Mouse (Mus musculus): Measurements from ENCODE around the gene Phldb2. TPM values are rescaled to one million over a fixed set of nuclear protein-coding genes. Genes with fewer than 3 reads are reported as not detected.

The Phldb2 gene
- total and polyA plus RNA-seq, 3 experiments: 0.04 TPM; not detected in 2

GRCm38 (mm10) chr16:45922546-45923229 is 30.7 kb downstream of the Phldb2 start:
- dilution Hi-C loops (cut with MboI; ENCODE audit: extremely low pct_ligation_motif_present, extremely low pct_unique_long_range_greater_than_20kb, low sequenced_read_pairs): no loop called here
- TF ChIP-seq ZKSCAN1 (IDR thresholded peaks at IDR 0.05; ENCODE audit: borderline replicate concordance, low read depth, low read length) (no peak), ZC3H11A (IDR thresholded peaks at IDR 0.05; ENCODE audit: low read depth, low read length) (no peak), MYC (IDR thresholded peaks at IDR 0.05; ENCODE audit: low read depth, low read length) (no peak), UBTF (IDR thresholded peaks at IDR 0.05; ENCODE audit: low read depth, low read length) (no peak)
- DNase-seq (ENCODE audit: extremely low read depth): no peak
- no peak overlapping the region for H3K27ac ChIP-seq (ENCODE audit: insufficient read depth, low read depth)
- H3K27me3 ChIP-seq (replicated peaks): no peaks in the 10 kb centered on the region
- in situ Hi-C loops (cut with MboI; ENCODE audit: low pct_ligation_motif_present, low pct_unique_long_range_greater_than_20kb, low sequenced_read_pairs): no loop called here
- no peaks in the 10 kb centered on the region for H3K4me1 ChIP-seq (ENCODE audit: control insufficient read depth in 1 of 2, insufficient read depth in 2 of 2)
- H3K4me3 ChIP-seq (replicated peaks in 1 of 3; ENCODE audit: low read depth in 2 of 3, low read length in 2 of 3, poor library complexity in 1 of 3): no peak overlapping the region
- H3K4me2 ChIP-seq (ENCODE audit: insufficient read depth, low read depth, poor library complexity, severe bottlenecking): no peak overlapping the region
- no peak overlapping the region for H3K9ac ChIP-seq (ENCODE audit: insufficient read depth, low read depth)
- no peaks in the 10 kb centered on the region for H3K79me2 ChIP-seq (replicated peaks; ENCODE audit: control insufficient read depth, extremely low read depth, insufficient read depth, poor library complexity, severe bottlenecking)
- no peaks in the 10 kb centered on the region for H3K36me3 ChIP-seq (replicated peaks in 1 of 2; ENCODE audit: control insufficient read depth in 1 of 2, insufficient read depth in 1 of 2, low read length in 1 of 2)
- H3K9me3 ChIP-seq (replicated peaks; ENCODE audit: low read length): no peaks in the 10 kb centered on the region

- DNase-seq (ENCODE audit: extremely low read depth): no peak
- H3K4me2 ChIP-seq (ENCODE audit: insufficient read depth, low read depth, poor library complexity, severe bottlenecking): no peak overlapping the region
- no peak overlapping the region for H3K27ac ChIP-seq (ENCODE audit: insufficient read depth, low read depth)
- in situ Hi-C loops (cut with MboI; ENCODE audit: low pct_ligation_motif_present, low pct_unique_long_range_greater_than_20kb, low sequenced_read_pairs) (no loop called here), dilution Hi-C loops (cut with MboI; ENCODE audit: extremely low pct_ligation_motif_present, extremely low pct_unique_long_range_greater_than_20kb, low sequenced_read_pairs) (no loop called here)
- no peaks in the 10 kb centered on the region for H3K79me2 ChIP-seq (replicated peaks; ENCODE audit: control insufficient read depth, extremely low read depth, insufficient read depth, poor library complexity, severe bottlenecking)
- no peaks in the 10 kb centered on the region for H3K36me3 ChIP-seq (replicated peaks in 1 of 2; ENCODE audit: control insufficient read depth in 1 of 2, insufficient read depth in 1 of 2, low read length in 1 of 2)
- no peaks in the 10 kb centered on the region for H3K4me1 ChIP-seq (ENCODE audit: control insufficient read depth in 1 of 2, insufficient read depth in 2 of 2)
- no peak overlapping the region for H3K4me3 ChIP-seq (replicated peaks in 1 of 3; ENCODE audit: low read depth in 2 of 3, low read length in 2 of 3, poor library complexity in 1 of 3)
- H3K27me3 ChIP-seq (replicated peaks): no peaks in the 10 kb centered on the region
- no peak overlapping the region for H3K9ac ChIP-seq (ENCODE audit: insufficient read depth, low read depth)
- TF ChIP-seq MYC (IDR thresholded peaks at IDR 0.05; ENCODE audit: low read depth, low read length) (no peak), IRF4 (IDR thresholded peaks at IDR 0.05; ENCODE audit: low read depth, low read length) (no peak), ELF1 (IDR thresholded peaks at IDR 0.05; ENCODE audit: low read depth, low read length) (no peak), KAT2A (IDR thresholded peaks at IDR 0.05; ENCODE audit: insufficient replicate concordance, low read length) (no peak), ZKSCAN1 (IDR thresholded peaks at IDR 0.05; ENCODE audit: borderline replicate concordance, low read depth, low read length) (no peak), CHD1 (IDR thresholded peaks at IDR 0.05; ENCODE audit: low read depth, low read length) (no peak), MAX (IDR thresholded peaks at IDR 0.05; ENCODE audit: low read length) (no peak)
- H3K9me3 ChIP-seq (replicated peaks; ENCODE audit: low read length): no peaks in the 10 kb centered on the region
Observed at GRCm38 (mm10) chr16:45919572-45919971, 33.8 kb downstream of the Phldb2 start.

- Histone ChIP-seq H3K9ac (ENCODE audit: insufficient read depth, low read depth) (no peak overlapping the region), H3K79me2 (replicated peaks; ENCODE audit: control insufficient read depth, extremely low read depth, insufficient read depth, poor library complexity, severe bottlenecking) (no peaks in the 10 kb centered on the region), H3K27me3 (replicated peaks) (no peaks in the 10 kb centered on the region), H3K9me3 (replicated peaks; ENCODE audit: low read length) (no peaks in the 10 kb centered on the region), H3K4me1 (ENCODE audit: control insufficient read depth in 1 of 2, insufficient read depth in 2 of 2) (0 out of 4 replicates have a peak, but pooled peaks cover 0 to 3% of the 10 kb centered on the region in 2 experiments), H3K27ac (ENCODE audit: insufficient read depth, low read depth) (no peak overlapping the region), H3K4me2 (ENCODE audit: insufficient read depth, low read depth, poor library complexity, severe bottlenecking) (no peak overlapping the region), H3K36me3 (replicated peaks in 1 of 2; ENCODE audit: control insufficient read depth in 1 of 2, insufficient read depth in 1 of 2, low read length in 1 of 2) (no peaks in the 10 kb centered on the region), H3K4me3 (replicated peaks in 1 of 3; ENCODE audit: low read depth in 2 of 3, low read length in 2 of 3, poor library complexity in 1 of 3) (no peak overlapping the region)
- TF ChIP-seq USF2 (conservative IDR thresholded peaks at IDR 0.05; ENCODE audit: low read depth, low read length) (no peak), JUND (conservative IDR thresholded peaks at IDR 0.05; ENCODE audit: low read depth, low read length) (no peak), RCOR1 (conservative IDR thresholded peaks at IDR 0.05; ENCODE audit: low read depth, low read length) (no peak), ETS1 (conservative IDR thresholded peaks at IDR 0.05; ENCODE audit: low read depth, low read length) (no peak), CHD2 (IDR thresholded peaks at IDR 0.05; ENCODE audit: low read length) (no peak), IRF4 (IDR thresholded peaks at IDR 0.05; ENCODE audit: low read depth, low read length) (no peak), KAT2A (IDR thresholded peaks at IDR 0.05; ENCODE audit: insufficient replicate concordance, low read length) (no peak), UBTF (IDR thresholded peaks at IDR 0.05; ENCODE audit: low read depth, low read length) (no peak), ZNF384 (IDR thresholded peaks at IDR 0.05; ENCODE audit: low read depth, low read length) (no peak)
- DNase-seq (ENCODE audit: extremely low read depth): no peak
- dilution Hi-C loops (cut with MboI; ENCODE audit: extremely low pct_ligation_motif_present, extremely low pct_unique_long_range_greater_than_20kb, low sequenced_read_pairs): no loop called here
- in situ Hi-C loops (cut with MboI; ENCODE audit: low pct_ligation_motif_present, low pct_unique_long_range_greater_than_20kb, low sequenced_read_pairs): no loop called here
Observed at GRCm38 (mm10) chr16:45903595-45903994, 49.8 kb downstream of the Phldb2 start.
